Mouse (Mus musculus): ENCODE results near the gene Acss3.

DNA sequence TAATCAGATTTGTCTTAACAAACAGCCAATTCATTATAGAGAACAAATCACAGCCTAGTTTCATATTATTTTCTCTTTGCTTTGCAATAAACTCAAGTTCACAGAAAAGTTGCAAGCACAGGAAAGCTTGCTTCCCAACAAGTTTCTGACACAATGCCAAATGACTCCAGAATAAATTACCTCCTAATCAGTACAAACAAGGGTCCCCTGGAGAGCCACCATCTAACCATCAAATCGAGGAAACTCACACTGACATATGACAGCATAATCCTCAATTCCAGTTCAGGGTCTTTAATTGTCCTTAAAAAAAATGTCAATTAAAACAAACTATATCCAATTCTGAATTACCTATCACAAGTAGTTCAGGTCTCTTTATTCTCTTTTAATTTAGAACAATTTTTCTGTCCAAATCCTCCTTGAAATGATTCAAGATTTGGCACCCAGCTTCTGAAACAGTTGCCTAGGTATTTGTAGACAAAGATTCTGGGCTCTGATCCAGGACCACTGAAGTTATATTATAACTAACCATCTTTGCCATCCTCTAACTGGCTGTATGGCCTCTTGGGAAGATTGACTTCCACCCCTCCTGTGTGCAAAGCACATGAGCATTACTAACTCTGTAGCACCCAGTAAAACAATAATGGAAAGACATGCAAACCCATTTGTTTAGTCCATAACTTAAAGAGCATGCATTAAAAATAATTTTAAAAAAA is 7.4 kb downstream of the Acss3 start:
- no peak for TF ChIP-seq CTCF (IDR thresholded peaks at IDR 0.05; ENCODE audit: control insufficient read depth, insufficient read depth, insufficient read length)
- no peak for TF ChIP-seq MAX (IDR thresholded peaks at IDR 0.05)
- TF ChIP-seq USF1 (IDR thresholded peaks at IDR 0.05; ENCODE audit: low read depth), result no peak
- TF ChIP-seq MYOD1 (IDR thresholded peaks at IDR 0.05; ENCODE audit: control insufficient read depth, insufficient read length, low read depth), result no peak

All from C2C12 (cell line).